Mouse (Mus musculus): ENCODE measurements around the gene Hoxb6. TPM values are rescaled to one million over a fixed set of nuclear protein-coding genes. Genes with fewer than 3 reads are reported as not detected.

Gene Hoxb6
- total and polyA plus RNA-seq, 3 experiments, result 33.0 to 210 (median 72.2) TPM

DNA sequence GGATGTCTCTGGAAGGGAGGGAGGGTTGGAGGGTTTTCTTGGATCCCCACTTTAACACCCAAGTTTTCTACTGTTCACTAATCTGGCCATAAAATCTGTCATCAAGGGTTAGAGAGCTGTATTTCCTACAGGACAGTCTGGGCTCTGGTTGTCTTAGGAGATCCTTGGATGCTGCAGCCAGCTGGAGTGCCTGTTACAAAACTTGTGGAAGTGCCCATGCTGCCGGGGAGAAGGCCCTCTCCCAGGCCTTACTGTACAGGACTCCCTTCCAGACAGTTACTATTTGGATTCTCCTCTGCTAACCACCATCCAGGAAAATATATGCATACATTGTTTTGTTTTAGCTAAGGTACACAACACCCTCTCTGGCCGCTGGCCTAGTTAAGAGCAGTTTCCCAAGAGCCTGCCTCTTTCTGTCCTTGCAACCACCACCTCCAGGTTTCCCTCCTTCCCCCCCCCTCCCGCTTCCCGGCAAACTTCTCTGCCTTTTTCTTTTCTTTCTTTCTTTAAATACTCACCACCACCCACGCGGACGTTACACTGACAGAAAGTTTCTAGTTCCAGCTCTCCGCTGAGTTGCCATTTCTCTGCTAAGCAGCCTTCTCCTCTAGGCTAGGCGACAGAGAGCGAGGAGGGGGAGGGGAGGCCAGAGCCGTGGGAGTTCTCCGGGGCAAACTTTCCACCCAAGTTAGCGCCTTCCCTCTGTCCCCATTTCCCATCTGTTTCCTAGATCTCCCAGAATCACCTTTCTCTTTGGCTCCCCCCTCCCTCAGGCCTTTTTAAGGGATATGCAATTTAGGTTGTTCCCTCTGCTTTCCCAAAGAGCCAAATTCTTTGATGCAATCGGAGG lies 57.4 kb downstream of the Hoxb6 start:
- peak; percentile 73 for DNase-seq

DNA sequence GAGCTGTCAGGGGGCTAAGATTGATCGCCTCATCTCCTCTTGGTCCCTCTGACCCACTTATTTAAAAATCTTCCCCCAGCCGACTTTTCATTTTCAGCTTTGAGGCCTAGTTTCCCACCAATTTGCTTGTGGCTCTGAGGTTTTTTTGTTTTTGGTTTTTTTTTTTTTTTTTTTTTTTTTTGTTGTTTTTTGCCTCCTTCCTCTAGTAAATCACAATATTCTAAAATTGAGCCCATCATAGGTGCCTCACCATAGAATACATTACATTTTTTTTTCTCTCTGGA lies 58.0 kb downstream of the Hoxb6 start, which contains the start of gene Hoxb2:
Gene Hoxb2 (plus strand): TSS at position 185 of the 284 bp plus-strand sequence.
- DNase-seq, result no peak

DNA sequence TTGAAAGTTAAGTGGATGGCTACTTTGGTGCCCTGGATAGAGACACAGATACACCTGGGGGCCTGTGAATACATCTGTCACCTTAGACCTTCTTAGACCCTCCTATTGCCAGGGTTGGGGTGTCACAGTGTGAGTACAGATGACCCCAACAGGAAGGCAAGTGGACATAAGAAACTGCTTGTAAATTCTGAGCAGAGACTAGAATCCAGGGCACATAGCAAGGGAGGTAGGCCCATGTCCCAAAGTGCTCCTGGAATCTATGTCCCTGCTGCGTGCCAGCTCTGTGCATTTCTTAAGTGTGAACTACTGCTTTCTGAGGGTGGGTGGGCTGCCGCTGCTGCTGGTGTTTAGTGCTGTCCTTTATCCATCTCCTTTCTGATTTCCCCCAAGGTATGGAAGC lies 58.5 kb downstream of the Hoxb6 start:
- peak; percentile 32 for DNase-seq

Small RNA genes within 50 kb of the gene (microRNA-seq; reads per million reads assigned to microRNA genes)
- 39,672 to 40,568 reads per million in 2 experiments for gene Mir10a
- gene Mir196a-1, result 12.8 to 20.0 reads per million in 2 experiments

Other genes with a start within 250 kb of the Hoxb6 start
- gene Ube2z, start 227.1 kb upstream of the Hoxb6 start, total RNA-seq (2021), result 10 to 100 TPM; 45.3 to 46.5 TPM
- gene Ube2z, start 227.1 kb upstream of the Hoxb6 start, polyA plus RNA-seq (2012; rRNA removed), result 17.0 and 20.7 TPM in 2 replicates
- 100 to 1,000 TPM; 240 to 384 TPM for gene Atp5g1, start 216.8 kb upstream of the Hoxb6 start, total RNA-seq (2021)
- 484 and 733 TPM in 2 replicates for gene Atp5g1, start 216.8 kb upstream of the Hoxb6 start, polyA plus RNA-seq (2012; rRNA removed)
- gene Calcoco2, start 180.5 kb upstream of the Hoxb6 start, total RNA-seq (2021), result not detected
- gene Calcoco2, start 180.5 kb upstream of the Hoxb6 start, polyA plus RNA-seq (2012; rRNA removed), result not detected in 2 replicates
- gene Ttll6, start 158.7 kb upstream of the Hoxb6 start, total RNA-seq (2021), result not detected
- gene Ttll6, start 158.7 kb upstream of the Hoxb6 start, polyA plus RNA-seq (2012; rRNA removed), result 0.03 TPM in 1 of 2 replicates, not detected in the other
- not detected for gene Hoxb13, start 98.2 kb upstream of the Hoxb6 start, total RNA-seq (2021)
- not detected in 2 replicates for gene Hoxb13, start 98.2 kb upstream of the Hoxb6 start, polyA plus RNA-seq (2012; rRNA removed)
- gene Hoxb9, start 21.0 kb upstream of the Hoxb6 start, total RNA-seq (2021), result 100 to 1,000 TPM; 183 to 377 TPM
- gene Hoxb9, start 21.0 kb upstream of the Hoxb6 start, polyA plus RNA-seq (2012; rRNA removed), result 156 and 180 TPM in 2 replicates
- 10 to 100 TPM; 67.3 to 93.9 TPM for gene Hoxb8, start 10.6 kb upstream of the Hoxb6 start, total RNA-seq (2021)
- gene Hoxb8, start 10.6 kb upstream of the Hoxb6 start, polyA plus RNA-seq (2012; rRNA removed), result 357 and 428 TPM in 2 replicates
- gene Hoxb7, start 5.9 kb upstream of the Hoxb6 start, total RNA-seq (2021), result 10 to 100 TPM; 46.4 to 46.7 TPM
- 48.8 and 55.9 TPM in 2 replicates for gene Hoxb7, start 5.9 kb upstream of the Hoxb6 start, polyA plus RNA-seq (2012; rRNA removed)
- gene Hoxb5, start 10.9 kb downstream of the Hoxb6 start, total RNA-seq (2021), result 10 to 100 TPM; 15.2 to 31.6 TPM
- 43.4 and 45.6 TPM in 2 replicates for gene Hoxb5, start 10.9 kb downstream of the Hoxb6 start, polyA plus RNA-seq (2012; rRNA removed)
- 10 to 100 TPM; 16.7 to 21.8 TPM for gene Hoxb4, start 25.8 kb downstream of the Hoxb6 start, total RNA-seq (2021)
- gene Hoxb4, start 25.8 kb downstream of the Hoxb6 start, polyA plus RNA-seq (2012; rRNA removed), result 27.9 and 30.0 TPM in 2 replicates
- 10 to 100 TPM; 20.1 to 21.9 TPM for gene Hoxb3, start 30.9 kb downstream of the Hoxb6 start, total RNA-seq (2021)
- 89.4 and 94.9 TPM in 2 replicates for gene Hoxb3, start 30.9 kb downstream of the Hoxb6 start, polyA plus RNA-seq (2012; rRNA removed)
- gene Hoxb2, start 58.0 kb downstream of the Hoxb6 start, total RNA-seq (2021), result 10 to 100 TPM; 18.7 to 22.6 TPM
- 69.6 and 86.1 TPM in 2 replicates for gene Hoxb2, start 58.0 kb downstream of the Hoxb6 start, polyA plus RNA-seq (2012; rRNA removed)
- not detected for gene Hoxb1, start 73.3 kb downstream of the Hoxb6 start, total RNA-seq (2021)
- not detected in 2 replicates for gene Hoxb1, start 73.3 kb downstream of the Hoxb6 start, polyA plus RNA-seq (2012; rRNA removed)
- gene Skap1, start 172.1 kb downstream of the Hoxb6 start, total RNA-seq (2021), result 1 to 10 TPM; 5.5 to 6.5 TPM
- 2.9 and 3.3 TPM in 2 replicates for gene Skap1, start 172.1 kb downstream of the Hoxb6 start, polyA plus RNA-seq (2012; rRNA removed)

All from adrenal gland, adult 2 months (tissue).